Mouse (Mus musculus) stomach, embryonic 14.5 days (tissue): ENCODE measurements around the gene Ripk4. TPM values are rescaled to one million over a fixed set of nuclear protein-coding genes. Genes with fewer than 3 reads are reported as not detected.

ENCODE experiments used
- polyA plus RNA-seq: library from polyadenylated mRNA; unstranded; fragments of >200 nt; fragmentation: Nextera tagmentation; extraction: Ambion mirVana; gene quantifications from 2 replicates; pipeline ENCODE4 v1.2.1, GENCODE M21; 2014

The Ripk4 gene
- polyA plus RNA-seq, 1 experiment from 2014 or later = 25.3 TPM

Other genes starting within 250 kb of the Ripk4 start
- gene Fam3b, start 249.0 kb downstream of the Ripk4 start, polyA plus RNA-seq = 0.49 TPM in 1 of 2 replicates, not detected in the other
- gene Tmprss2, start 152.6 kb downstream of the Ripk4 start, polyA plus RNA-seq = 33.4 and 34.3 TPM in 2 replicates
- gene Prdm15, start 88.1 kb upstream of the Ripk4 start, polyA plus RNA-seq = 11.0 and 11.6 TPM in 2 replicates
- 19.2 and 22.0 TPM in 2 replicates for gene C2cd2, start 198.8 kb upstream of the Ripk4 start, polyA plus RNA-seq
- 16.9 and 18.3 TPM in 2 replicates for gene Zbtb21, start 198.8 kb upstream of the Ripk4 start, polyA plus RNA-seq
- gene B230307C23Rik, start 233.5 kb upstream of the Ripk4 start, polyA plus RNA-seq = 30.9 and 44.4 TPM in 2 replicates